Mouse (Mus musculus) heart, embryonic 15.5 days (tissue): ENCODE results near the gene Myo19. TPM values are rescaled to one million over a fixed set of nuclear protein-coding genes. Genes with fewer than 3 reads are reported as not detected.
"Not testable (repeated sequence)": the region's sequence is repeated elsewhere in the genome, so short reads cannot be mapped to it uniquely, and the experiment has no call there.

Experiments used
- ATAC-seq: fragments of 200-750 bp; cut with Nextera tagmentation; replicated peaks from 2 replicates; pipeline ENCODE4 v1.8.0; 2017; ENCODE audit warnings: low read depth, moderate TSS enrichment; ENCODE audit not compliant: insufficient number of reproducible peaks, insufficient read depth, low FRiP score
- H3K27ac ChIP-seq: fragments of 300-500 bp; sonication (generic); 2 replicates; pipeline ENCODE4 v1.5.1; 2015; ENCODE audit warnings: mild to moderate bottlenecking, inconsistent platforms
- H3K27me3 ChIP-seq: fragments of 300-500 bp; sonication (generic); 2 replicates; pipeline ENCODE4 v1.6.1; 2015; ENCODE audit warnings: inconsistent platforms
- H3K36me3 ChIP-seq: fragments of 300-500 bp; sonication (generic); 2 replicates; pipeline ENCODE4 v1.6.1; 2015; ENCODE audit warnings: mild to moderate bottlenecking, inconsistent platforms
- H3K4me1 ChIP-seq: fragments of 300-500 bp; sonication (generic); replicated peaks from 2 replicates; pipeline ENCODE4 v1.6.1; 2015; ENCODE audit warnings: inconsistent platforms
- H3K4me2 ChIP-seq: fragments of 300-500 bp; sonication (generic); 2 replicates; pipeline ENCODE4 v1.6.1; 2015; ENCODE audit warnings: inconsistent platforms, mild to moderate bottlenecking, moderate library complexity
- H3K4me3 ChIP-seq: fragments of 300-500 bp; sonication (generic); 2 replicates; pipeline ENCODE4 v1.5.1; 2015; ENCODE audit warnings: mild to moderate bottlenecking, inconsistent platforms
- H3K9ac ChIP-seq: fragments of 300-500 bp; sonication (generic); 2 replicates; pipeline ENCODE4 v1.6.1; 2015; ENCODE audit warnings: mild to moderate bottlenecking, inconsistent platforms
- H3K9me3 ChIP-seq: fragments of 300-500 bp; sonication (generic); replicated peaks from 2 replicates; pipeline ENCODE4 v1.6.1; 2016; ENCODE audit warnings: inconsistent platforms
- WGBS: fragments of 180-500 bp; shearing (Covaris S2); methylation state at CpG from one replicate; pipeline ENCODE4 v1.1.7; 2015; ENCODE audit warnings: mixed read lengths; 5-methylcytosine and 5-hydroxymethylcytosine counted together
- polyA plus RNA-seq: library from polyadenylated mRNA; unstranded; fragments of >200 nt; fragmentation: Nextera tagmentation; extraction: Ambion mirVana; gene quantifications from 2 replicates; pipeline ENCODE4 v1.2.1, GENCODE M21; 2015

Gene Myo19
- polyA plus RNA-seq, 1 experiment from 2014 or later, result 5.4 TPM

DNA sequence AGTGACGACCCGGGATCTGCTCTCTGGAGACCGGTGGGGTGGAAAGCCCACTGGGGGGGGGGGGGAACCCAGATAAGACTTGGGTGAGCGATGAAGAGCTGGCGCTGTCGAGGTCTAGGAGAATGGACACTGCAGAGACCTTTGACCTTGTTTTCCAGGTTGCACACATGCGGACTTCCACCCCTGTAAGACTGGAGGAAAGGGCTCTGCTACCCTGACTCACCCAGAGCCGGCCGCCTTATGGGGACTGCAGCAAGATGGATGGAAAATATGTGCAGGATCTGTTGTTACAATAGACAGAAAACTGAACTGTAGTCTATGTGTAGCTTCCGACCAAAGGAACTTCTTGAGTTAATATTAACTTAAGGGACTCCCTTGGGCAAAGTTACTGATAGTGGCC lies 8.9 kb upstream of the Myo19 start:
- H3K4me1 ChIP-seq, result peaks cover 20% of the 10 kb centered on the region
- peak overlapping the region; percentile 84 for H3K4me3 ChIP-seq
- under 1% methylated on average over 10 of the region's 10 CpGs for WGBS
- H3K27ac ChIP-seq, result peak overlapping the region; percentile 100
- H3K9me3 ChIP-seq, result no peaks in the 10 kb centered on the region
- 0 out of 2 replicates have a peak, but pooled peaks cover 6% of the 10 kb centered on the region for H3K36me3 ChIP-seq
- peak overlapping the region; percentile 96 for H3K9ac ChIP-seq
- peak overlapping the region; percentile 64 for H3K4me2 ChIP-seq
- peak; percentile 36; the same call in 1 of the 2 replicates for ATAC-seq
- H3K27me3 ChIP-seq, result no peaks in the 10 kb centered on the region

- Histone ChIP-seq H3K4me3 (peak overlapping the region; percentile 84), H3K9me3 (no peaks in the 10 kb centered on the region), H3K9ac (peak overlapping the region; percentile 96), H3K27me3 (no peaks in the 10 kb centered on the region), H3K4me2 (peak overlapping the region; percentile 64), H3K4me1 (peaks cover 17% of the 10 kb centered on the region), H3K27ac (peak overlapping the region; percentile 100), H3K36me3 (0 out of 2 replicates have a peak, but pooled peaks cover 6% of the 10 kb centered on the region)
- no peak for ATAC-seq
- WGBS, result 70% methylated on average over 4 of the region's 4 CpGs
These were observed 8.3 kb upstream of the Myo19 start for GRCm38 (mm10) chr11:84871548-84872069.

- Histone ChIP-seq H3K27ac (no peak overlapping the region), H3K4me1 (peaks cover 10% of the 10 kb centered on the region), H3K4me2 (no peak overlapping the region), H3K9ac (no peak overlapping the region), H3K36me3 (peaks cover 6% of the 10 kb centered on the region; the same call in 1 of the 2 replicates), H3K9me3 (no peaks in the 10 kb centered on the region), H3K27me3 (no peaks in the 10 kb centered on the region), H3K4me3 (no peak overlapping the region)
- 68% methylated on average over 1 of the region's 1 CpGs for WGBS
- no peak for ATAC-seq
These were observed 6.7 kb upstream of the Myo19 start for GRCm38 (mm10) chr11:84873042-84873833.

GRCm38 (mm10) chr11:84876020-84876419 lies 3.9 kb upstream of the Myo19 start:
- 73% methylated on average over 1 of the region's 1 CpGs for WGBS
- not testable (repeated sequence) for H3K27ac ChIP-seq, ATAC-seq, H3K9me3 ChIP-seq, H3K27me3 ChIP-seq, H3K4me2 ChIP-seq, H3K9ac ChIP-seq, H3K4me3 ChIP-seq, H3K36me3 ChIP-seq
- peaks cover 16% of the 10 kb centered on the region for H3K4me1 ChIP-seq

GRCm38 (mm10) chr11:84879007-84879771 lies 759 bp upstream of the Myo19 start:
- Histone ChIP-seq H3K4me3 (peak overlapping the region; percentile 97), H3K4me1 (peaks cover 17% of the 10 kb centered on the region), H3K27ac (peak overlapping the region; percentile 97), H3K9me3 (no peaks in the 10 kb centered on the region), H3K9ac (peak overlapping the region; percentile 85), H3K27me3 (no peaks in the 10 kb centered on the region), H3K36me3 (peaks cover 13% of the 10 kb centered on the region), H3K4me2 (peak overlapping the region; percentile 98)
- ATAC-seq, result no peak
- WGBS, result 18% methylated on average over 7 of the region's 7 CpGs

GRCm38 (mm10) chr11:84880465-84880961 lies 565 bp downstream of the Myo19 start:
- Histone ChIP-seq H3K9me3 (no peaks in the 10 kb centered on the region), H3K36me3 (peaks cover 25% of the 10 kb centered on the region), H3K9ac (peak overlapping the region; percentile 85), H3K27ac (peak overlapping the region; percentile 97), H3K4me1 (peaks cover 17% of the 10 kb centered on the region), H3K4me2 (peak overlapping the region; percentile 98), H3K27me3 (no peaks in the 10 kb centered on the region), H3K4me3 (peak overlapping the region; percentile 97)
- peak; percentile 54 for ATAC-seq
- 0% methylated on average over 24 of the region's 24 CpGs for WGBS

DNA sequence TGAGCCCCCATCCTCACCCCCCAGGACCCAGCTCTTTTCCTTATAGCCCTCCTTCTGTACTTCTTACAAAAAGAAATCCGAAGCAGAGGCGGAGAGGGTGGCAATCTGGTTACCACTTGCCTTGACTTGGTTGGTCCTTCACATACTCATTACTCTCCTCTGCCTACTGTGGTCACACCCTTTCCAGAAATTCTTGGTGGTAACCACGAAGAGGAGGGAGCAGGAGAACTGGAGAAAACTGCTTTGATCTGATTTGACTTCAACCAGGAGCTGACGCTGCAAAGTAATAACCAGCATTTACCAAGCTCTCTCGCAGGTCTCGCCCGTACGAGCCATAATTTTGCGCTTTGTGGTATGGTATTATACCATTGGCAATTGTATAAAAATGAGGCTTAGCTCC lies 1.0 kb downstream of the Myo19 start:
- H3K27me3 ChIP-seq, result no peaks in the 10 kb centered on the region
- H3K9ac ChIP-seq, result peak overlapping the region; percentile 85
- H3K27ac ChIP-seq, result peak overlapping the region; percentile 97
- peaks cover 17% of the 10 kb centered on the region for H3K4me1 ChIP-seq
- peaks cover 28% of the 10 kb centered on the region for H3K36me3 ChIP-seq
- no peaks in the 10 kb centered on the region for H3K9me3 ChIP-seq
- H3K4me2 ChIP-seq, result peak overlapping the region; percentile 98
- ATAC-seq, result no peak
- H3K4me3 ChIP-seq, result peak overlapping the region; percentile 97
- 53% methylated on average over 9 of the region's 9 CpGs for WGBS

DNA sequence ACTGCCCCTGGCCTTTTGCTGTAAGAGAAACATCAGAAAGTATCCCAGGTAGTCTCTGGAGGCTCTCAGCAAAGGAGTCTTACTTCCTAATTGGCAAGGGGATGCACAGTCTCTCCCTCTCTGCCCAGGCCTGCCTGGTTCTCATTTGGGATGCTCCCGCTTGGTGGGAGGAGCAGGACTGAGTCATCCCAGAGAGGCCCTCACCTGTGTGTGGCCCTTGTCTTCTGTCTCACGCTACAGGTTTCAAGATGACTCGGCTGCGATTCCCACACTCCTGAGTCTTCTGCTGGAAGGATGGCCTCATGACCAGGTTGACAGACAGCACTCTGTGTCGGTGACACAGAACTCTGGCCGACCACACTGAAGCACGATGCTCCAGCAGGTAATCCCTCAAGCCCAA lies 2.4 kb downstream of the Myo19 start:
- Histone ChIP-seq H3K4me1 (peaks cover 17% of the 10 kb centered on the region), H3K9ac (no peak overlapping the region), H3K27me3 (no peaks in the 10 kb centered on the region), H3K36me3 (peaks cover 33% of the 10 kb centered on the region), H3K27ac (no peak overlapping the region), H3K4me3 (no peak overlapping the region), H3K9me3 (no peaks in the 10 kb centered on the region), H3K4me2 (no peak overlapping the region)
- ATAC-seq, result no peak
- 85% methylated on average over 7 of the region's 7 CpGs for WGBS

DNA sequence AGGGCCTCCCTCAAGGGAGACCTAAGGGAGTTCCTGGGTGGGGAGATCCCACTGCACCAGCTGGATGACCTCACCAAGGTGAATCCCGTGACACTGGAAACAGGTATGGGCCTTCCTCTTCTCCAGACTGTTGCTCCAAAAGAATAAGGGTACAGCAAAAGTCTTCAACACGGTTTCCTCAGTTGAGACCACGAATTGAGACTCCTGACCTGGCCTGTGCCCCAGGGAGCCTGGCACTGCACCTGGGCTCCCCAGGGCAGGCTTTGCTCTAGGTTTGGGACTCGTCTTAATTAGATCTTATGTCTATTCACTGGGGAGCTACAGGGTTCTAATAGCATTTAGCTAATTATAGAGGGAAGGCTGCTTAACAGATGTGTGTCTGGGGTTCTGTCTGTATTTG lies 5.3 kb downstream of the Myo19 start:
- no peak for ATAC-seq

GRCm38 (mm10) chr11:84886236-84886635 lies 6.3 kb downstream of the Myo19 start:
- WGBS, result 91% methylated on average over 5 of the region's 5 CpGs
- H3K36me3 ChIP-seq, result peaks cover 52% of the 10 kb centered on the region

More for the DNA sequence above, 5.3 kb downstream of the Myo19 start:
- H3K9ac ChIP-seq, result no peak overlapping the region
- no peaks in the 10 kb centered on the region for H3K27me3 ChIP-seq
- H3K9me3 ChIP-seq, result no peaks in the 10 kb centered on the region
- 84% methylated on average over 4 of the region's 4 CpGs for WGBS
- H3K4me3 ChIP-seq, result no peak overlapping the region
- H3K36me3 ChIP-seq, result peaks cover 52% of the 10 kb centered on the region
- H3K4me2 ChIP-seq, result no peak overlapping the region
- peaks cover 8% of the 10 kb centered on the region for H3K4me1 ChIP-seq
- no peak overlapping the region for H3K27ac ChIP-seq

More at GRCm38 (mm10) chr11:84886236-84886635, 6.3 kb downstream of the Myo19 start:
- H3K4me3 ChIP-seq, result no peak overlapping the region
- no peaks in the 10 kb centered on the region for H3K27me3 ChIP-seq
- H3K27ac ChIP-seq, result no peak overlapping the region
- ATAC-seq, result no peak
- H3K4me2 ChIP-seq, result no peak overlapping the region
- no peak overlapping the region for H3K9ac ChIP-seq
- H3K4me1 ChIP-seq, result peaks cover 3% of the 10 kb centered on the region
- H3K9me3 ChIP-seq, result no peaks in the 10 kb centered on the region
